Comparison of ENCODE assay signal across 8 mouse cellular contexts in the genomic region with DNA sequence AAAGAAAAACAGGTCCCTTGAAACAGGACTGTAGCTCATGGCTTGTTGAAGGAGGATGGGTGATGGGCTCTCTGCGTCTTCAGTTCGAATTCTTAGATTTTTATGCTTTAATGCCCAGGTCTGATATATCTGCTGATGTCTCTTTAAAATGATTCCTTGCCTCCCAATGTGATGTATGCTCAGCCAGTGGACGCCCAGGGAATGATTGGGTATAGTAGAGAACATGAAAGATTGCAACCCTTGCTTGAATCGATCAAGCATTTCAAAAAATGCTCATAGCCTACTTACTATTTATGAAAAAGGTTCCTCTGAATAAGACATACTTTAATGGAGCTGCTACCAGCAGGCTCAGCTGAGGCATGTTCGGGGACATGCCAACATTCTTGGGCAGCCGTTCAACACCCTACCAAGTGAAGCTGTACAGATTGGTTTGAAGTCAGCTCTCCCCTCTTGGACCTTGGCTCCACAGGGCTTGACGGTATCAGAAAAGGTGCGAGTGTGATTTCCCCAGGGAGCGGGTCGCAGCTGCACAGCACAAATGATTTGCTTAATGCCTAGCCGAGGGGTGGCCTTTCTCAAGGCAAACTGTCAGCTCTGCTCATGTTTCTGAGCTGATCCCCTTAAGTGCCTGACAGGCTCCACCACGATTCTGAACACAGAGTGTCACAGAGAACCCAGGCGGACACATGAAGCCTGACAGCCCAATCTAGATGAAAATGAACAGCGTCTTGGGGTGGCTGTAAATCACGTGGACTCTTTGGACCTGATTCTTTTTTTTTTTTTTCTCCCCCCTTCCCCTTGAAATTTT.
DNase-seq lines count a peak whose midpoint lies in the region; ATAC-seq and TF ChIP-seq lines count a peak whose summit lies in the region.

No protein-coding gene starts in this region.

- peaks cover 12% of the 10 kb centered on the region for H3K4me1 ChIP-seq in forebrain, postnatal 0 days (ENCODE audit: insufficient read depth)
- peaks cover 26% of the 10 kb centered on the region for H3K4me1 ChIP-seq in hindbrain, embryonic 12.5 days

- H3K79me2 ChIP-seq in myocyte (ENCODE audit: control insufficient read depth, insufficient read depth) = no peaks in the 10 kb centered on the region

- H3K27me3 ChIP-seq in forebrain, postnatal 0 days (ENCODE audit: insufficient read depth, low read length) = no peaks in the 10 kb centered on the region
- H3K27me3 ChIP-seq in hindbrain, embryonic 12.5 days = no peaks in the 10 kb centered on the region
- no peaks in the 10 kb centered on the region for H3K27me3 ChIP-seq in myocyte (ENCODE audit: control insufficient read depth, insufficient read depth, insufficient read length)

- H3ac ChIP-seq in myocyte (ENCODE audit: control insufficient read depth, insufficient read length) = no peak overlapping the region

- H3K9ac ChIP-seq in forebrain, postnatal 0 days = peak overlapping the region; percentile 80
- peak overlapping the region; percentile 77 for H3K9ac ChIP-seq in hindbrain, embryonic 12.5 days

- 22% methylated on average over 15 of the region's 15 CpGs for WGBS in forebrain, postnatal 0 days
- 39% methylated on average over 15 of the region's 15 CpGs for WGBS in hindbrain, embryonic 12.5 days

- no peaks in the 10 kb centered on the region for H3K9me3 ChIP-seq in forebrain, postnatal 0 days (ENCODE audit: low read length)
- no peaks in the 10 kb centered on the region for H3K9me3 ChIP-seq in hindbrain, embryonic 12.5 days (replicated peaks)

- H3K27ac ChIP-seq in forebrain, postnatal 0 days (ENCODE audit: low read depth, low read length) = peak overlapping the region; percentile 95
- H3K27ac ChIP-seq in hindbrain, embryonic 12.5 days = peak overlapping the region; percentile 93

- peak overlapping the region; percentile 67 for H3K4me3 ChIP-seq in forebrain, postnatal 0 days (ENCODE audit: low read depth, low read length)
- H3K4me3 ChIP-seq in hindbrain, embryonic 12.5 days = peak overlapping the region; percentile 58
- H3K4me3 ChIP-seq in myocyte = peak overlapping the region; percentile 31

- peak overlapping the region; percentile 59 for H3K4me2 ChIP-seq in forebrain, postnatal 0 days (ENCODE audit: low read depth)
- peak overlapping the region; percentile 56 for H3K4me2 ChIP-seq in hindbrain, embryonic 12.5 days (replicated peaks)
- H3K4me2 ChIP-seq in myocyte (ENCODE audit: low read depth) = peak overlapping the region; percentile 56

- DNase-seq in 3T3-L1 (ENCODE audit: low read depth, low spot score) = peak; percentile 60
- peak; percentile 23 for DNase-seq in cerebellum, adult 11-12 months
- DNase-seq in forebrain, postnatal 0 days = peak; percentile 79
- peak; percentile 19 to 27 for DNase-seq in layer of hippocampus, postnatal 25 days (ENCODE audit: extremely low spot score in 1 of 2, low spot score in 1 of 2)
- DNase-seq in thymus, adult 18-20 months = no peak
- DNase-seq in thymus, postnatal 10 days (ENCODE audit: low spot score in 2 of 2) = no peak

- TF ChIP-seq POLR2A in myocyte (IDR thresholded peaks at IDR 0.05; ENCODE audit: insufficient read length, low read depth) = no peak

- ATAC-seq in forebrain, postnatal 0 days = peak; percentile 28
- peak; percentile 82 for ATAC-seq in hindbrain, embryonic 12.5 days (ENCODE audit: low FRiP score)

- TF ChIP-seq CTCF in forebrain, postnatal 0 days (IDR thresholded peaks at IDR 0.05; ENCODE audit: low read depth) = no peak

- no peaks in the 10 kb centered on the region for H3K36me3 ChIP-seq in forebrain, postnatal 0 days (ENCODE audit: insufficient read depth)
- H3K36me3 ChIP-seq in hindbrain, embryonic 12.5 days = no peaks in the 10 kb centered on the region
- no peaks in the 10 kb centered on the region for H3K36me3 ChIP-seq in myocyte (ENCODE audit: control insufficient read depth, insufficient read depth)

TF ChIP-seq in myocyte, 11 proteins besides CTCF, POLR2A, EP300 and RAD21:
- TF ChIP-seq TCF12 (IDR thresholded peaks at IDR 0.05; ENCODE audit: insufficient read depth, poor library complexity, severe bottlenecking) (no peak), E2F4 (IDR thresholded peaks at IDR 0.05; ENCODE audit: insufficient read depth) (no peak), POLR2AphosphoS2 (IDR thresholded peaks at IDR 0.05; ENCODE audit: insufficient read length, low read depth) (no peak), REST (IDR thresholded peaks at IDR 0.05; ENCODE audit: insufficient read depth, insufficient read length) (no peak), MYOD1 (IDR thresholded peaks at IDR 0.05; ENCODE audit: control insufficient read depth in 1 of 3, insufficient read length in 2 of 3, low read depth in 2 of 3) (no peak), CEBPB (IDR thresholded peaks at IDR 0.05; ENCODE audit: insufficient read depth, poor library complexity, severe bottlenecking) (no peak), SRF (IDR thresholded peaks at IDR 0.05; ENCODE audit: control insufficient read depth, insufficient read length, low read depth) (no peak)

Comparison
In these comparisons a context has a peak if more than half of its experiments do, and no peak if none do; other contexts are left out.
1. DNase-seq: peak in 3T3-L1 (single experiment), cerebellum, adult 11-12 months (single experiment), forebrain, postnatal 0 days (single experiment) and layer of hippocampus, postnatal 25 days (2 of 2); none in thymus, adult 18-20 months (0 of 2) and thymus, postnatal 10 days (0 of 2).
2. Peak in every context shown above with its lines, with median percentiles within 50 percentile points of each other: H3K4me2 ChIP-seq and H3K4me3 ChIP-seq.